Mouse (Mus musculus): ENCODE measurements around the gene Mgl2. TPM values are rescaled to one million over a fixed set of nuclear protein-coding genes. Genes with fewer than 3 reads are reported as not detected.

Gene Mgl2
- total RNA-seq, 1 experiment from 2014 or later: 1.8 TPM

GRCm38 (mm10) chr11:70170291-70170690 is 40.2 kb downstream of the Mgl2 start:
- DNase-seq: no peak

GRCm38 (mm10) chr11:70171181-70171580 is 41.1 kb downstream of the Mgl2 start:
- DNase-seq: no peak

- peak; percentile 41 for DNase-seq
Observed at GRCm38 (mm10) chr11:70171847-70172246, 41.7 kb downstream of the Mgl2 start.

- DNase-seq: peak; percentile 23
Observed at GRCm38 (mm10) chr11:70172298-70172697, 42.2 kb downstream of the Mgl2 start.

- no peak for DNase-seq
Observed at GRCm38 (mm10) chr11:70174491-70174890, 44.4 kb downstream of the Mgl2 start.

GRCm38 (mm10) chr11:70177647-70178046 is 47.5 kb downstream of the Mgl2 start:
- DNase-seq: peak; percentile 21

GRCm38 (mm10) chr11:70178311-70178710 is 48.2 kb downstream of the Mgl2 start:
- DNase-seq: no peak

- no peak for DNase-seq
Observed at GRCm38 (mm10) chr11:70178756-70179155, 48.6 kb downstream of the Mgl2 start.

GRCm38 (mm10) chr11:70179401-70179800 is 49.3 kb downstream of the Mgl2 start:
- DNase-seq: peak; percentile 42

GRCm38 (mm10) chr11:70180496-70180895 is 50.4 kb downstream of the Mgl2 start:
- DNase-seq: no peak

- no peak for DNase-seq
Observed at GRCm38 (mm10) chr11:70185120-70185519, 55.0 kb downstream of the Mgl2 start.

Other genes starting within 250 kb of the Mgl2 start
- gene Kctd11, start 248.9 kb upstream of the Mgl2 start, total RNA-seq (2021): 4.1 and 4.4 TPM in 2 replicates
- gene Acap1, start 234.8 kb upstream of the Mgl2 start, total RNA-seq (2021): 2.1 and 14.4 TPM in 2 replicates
- 1.8 and 2.1 TPM in 2 replicates for gene 2810408A11Rik, start 229.3 kb upstream of the Mgl2 start, total RNA-seq (2021)
- 45.9 and 48.8 TPM in 2 replicates for gene Neurl4, start 229.3 kb upstream of the Mgl2 start, total RNA-seq (2021)
- 52.3 and 57.3 TPM in 2 replicates for gene Gps2, start 216.4 kb upstream of the Mgl2 start, total RNA-seq (2021)
- gene Eif5a, start 208.4 kb upstream of the Mgl2 start, total RNA-seq (2021): 616 and 636 TPM in 2 replicates
- gene Ybx2, start 194.5 kb upstream of the Mgl2 start, total RNA-seq (2021): 27.3 and 39.6 TPM in 2 replicates
- 65.2 and 78.7 TPM in 2 replicates for gene Slc2a4, start 182.1 kb upstream of the Mgl2 start, total RNA-seq (2021)
- 1.1 TPM in 1 of 2 replicates, not detected in the other for gene Cldn7, start 165.6 kb upstream of the Mgl2 start, total RNA-seq (2021)
- gene Ctdnep1, start 149.2 kb upstream of the Mgl2 start, total RNA-seq (2021): 128 and 129 TPM in 2 replicates
- 65.2 and 73.2 TPM in 2 replicates for gene Elp5, start 147.8 kb upstream of the Mgl2 start, total RNA-seq (2021)
- 344 and 351 TPM in 2 replicates for gene Gabarap, start 139.2 kb upstream of the Mgl2 start, total RNA-seq (2021)
- gene Phf23, start 134.6 kb upstream of the Mgl2 start, total RNA-seq (2021): 47.3 and 53.2 TPM in 2 replicates
- gene Dvl2, start 129.7 kb upstream of the Mgl2 start, total RNA-seq (2021): 16.0 and 23.1 TPM in 2 replicates
- gene Acadvl, start 114.9 kb upstream of the Mgl2 start, total RNA-seq (2021): 1,177 and 1,207 TPM in 2 replicates
- gene Dlg4, start 113.4 kb upstream of the Mgl2 start, total RNA-seq (2021): 31.9 and 37.0 TPM in 2 replicates
- gene Asgr1, start 76.2 kb upstream of the Mgl2 start, total RNA-seq (2021): 2.2 and 47.3 TPM in 2 replicates
- 1.9 and 30.0 TPM in 2 replicates for gene Asgr2, start 37.7 kb upstream of the Mgl2 start, total RNA-seq (2021)
- gene Clec10a, start 25.9 kb downstream of the Mgl2 start, total RNA-seq (2021): 4.2 and 8.2 TPM in 2 replicates
- gene Slc16a11, start 82.4 kb downstream of the Mgl2 start, total RNA-seq (2021): 0.53 and 0.96 TPM in 2 replicates
- 5.3 and 5.6 TPM in 2 replicates for gene Slc16a13, start 90.7 kb downstream of the Mgl2 start, total RNA-seq (2021)
- gene Bcl6b, start 99.5 kb downstream of the Mgl2 start, total RNA-seq (2021): 27.0 and 28.1 TPM in 2 replicates
- gene 0610010K14Rik, start 107.6 kb downstream of the Mgl2 start, total RNA-seq (2021): 55.7 and 62.4 TPM in 2 replicates
- gene Gm21988, start 109.5 kb downstream of the Mgl2 start, total RNA-seq (2021): 3.6 and 5.4 TPM in 2 replicates
- 215 and 239 TPM in 2 replicates for gene Rnasek, start 109.5 kb downstream of the Mgl2 start, total RNA-seq (2021)
- gene Alox12, start 125.0 kb downstream of the Mgl2 start, total RNA-seq (2021): 1.7 and 2.0 TPM in 2 replicates
- gene Alox12e, start 192.3 kb downstream of the Mgl2 start, total RNA-seq (2021): not detected in 2 replicates
- 4.4 and 4.7 TPM in 2 replicates for gene Alox15, start 221.7 kb downstream of the Mgl2 start, total RNA-seq (2021)